Mouse (Mus musculus): ENCODE results near the gene Mpnd. TPM values are rescaled to one million over a fixed set of nuclear protein-coding genes. Genes with fewer than 3 reads are reported as not detected.

Gene Mpnd
- polyA plus RNA-seq, 1 experiment from 2014 or later, result 41.4 TPM

DNA sequence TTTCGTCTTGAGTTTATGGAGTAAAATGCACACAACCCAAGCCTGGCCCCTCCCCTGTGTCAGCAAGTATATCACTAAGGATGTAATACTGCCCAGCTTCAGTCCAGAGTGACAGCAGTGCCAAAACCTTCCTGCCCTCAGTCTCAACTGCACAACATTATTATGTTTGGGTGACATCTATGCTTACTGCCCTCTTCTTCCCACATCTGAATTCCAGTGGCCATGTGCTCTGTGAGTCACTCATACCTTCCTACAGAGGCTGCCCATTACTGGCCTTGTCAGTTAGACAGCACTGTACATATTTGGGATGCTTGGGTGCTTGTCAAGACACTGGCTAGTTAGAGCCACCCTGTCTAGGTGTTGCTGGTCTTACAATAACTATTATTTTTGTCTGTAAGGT lies 20.8 kb downstream of the Mpnd start:
- 83% methylated on average over 1 of the region's 1 CpGs for WGBS
- no peak for TF ChIP-seq CTCF (IDR thresholded peaks at IDR 0.05; ENCODE audit: low read depth)

GRCm38 (mm10) chr17:56026881-56027280 lies 21.4 kb downstream of the Mpnd start:
- Histone ChIP-seq H3K36me3 (ENCODE audit: control insufficient read depth, insufficient read depth) (peaks cover 10% of the 10 kb centered on the region; the same call in 1 of the 2 replicates), H3K9ac (ENCODE audit: low read depth, low read length) (no peak overlapping the region), H3K27ac (ENCODE audit: low read depth, low read length) (no peak overlapping the region), H3K4me2 (replicated peaks; ENCODE audit: low read depth) (no peak overlapping the region), H3K27me3 (replicated peaks; ENCODE audit: control insufficient read depth, insufficient read depth, low read length) (no peaks in the 10 kb centered on the region), H3K4me1 (replicated peaks; ENCODE audit: control insufficient read depth, insufficient read depth, low read length) (no peaks in the 10 kb centered on the region), H3K4me3 (ENCODE audit: low read depth, low read length) (no peak overlapping the region), H3K9me3 (ENCODE audit: control insufficient read depth) (no peaks in the 10 kb centered on the region)
- TF ChIP-seq CTCF (IDR thresholded peaks at IDR 0.05; ENCODE audit: low read depth), result no peak
- no peak for ATAC-seq
- 60% methylated on average over 1 of the region's 1 CpGs for WGBS

More for the DNA sequence above, 20.8 kb downstream of the Mpnd start:
- Histone ChIP-seq H3K9me3 (ENCODE audit: control insufficient read depth) (no peaks in the 10 kb centered on the region), H3K4me3 (ENCODE audit: low read depth, low read length) (no peak overlapping the region), H3K4me2 (replicated peaks; ENCODE audit: low read depth) (no peak overlapping the region), H3K27ac (ENCODE audit: low read depth, low read length) (no peak overlapping the region; the same call in 1 of the 2 replicates), H3K4me1 (replicated peaks; ENCODE audit: control insufficient read depth, insufficient read depth, low read length) (no peaks in the 10 kb centered on the region), H3K27me3 (replicated peaks; ENCODE audit: control insufficient read depth, insufficient read depth, low read length) (no peaks in the 10 kb centered on the region), H3K9ac (ENCODE audit: low read depth, low read length) (no peak overlapping the region), H3K36me3 (ENCODE audit: control insufficient read depth, insufficient read depth) (peaks cover 10% of the 10 kb centered on the region; the same call in 1 of the 2 replicates)
- no peak for ATAC-seq

- Histone ChIP-seq H3K36me3 (ENCODE audit: control insufficient read depth, insufficient read depth) (peaks cover 10% of the 10 kb centered on the region; the same call in 1 of the 2 replicates), H3K9ac (ENCODE audit: low read depth, low read length) (no peak overlapping the region), H3K4me2 (replicated peaks; ENCODE audit: low read depth) (no peak overlapping the region), H3K9me3 (ENCODE audit: control insufficient read depth) (no peaks in the 10 kb centered on the region), H3K4me3 (ENCODE audit: low read depth, low read length) (no peak overlapping the region), H3K27ac (ENCODE audit: low read depth, low read length) (no peak overlapping the region), H3K27me3 (replicated peaks; ENCODE audit: control insufficient read depth, insufficient read depth, low read length) (no peaks in the 10 kb centered on the region), H3K4me1 (replicated peaks; ENCODE audit: control insufficient read depth, insufficient read depth, low read length) (peaks cover 2% of the 10 kb centered on the region; the same call in 1 of the 2 replicates)
- ATAC-seq, result no peak
- WGBS, result 88% methylated on average over 5 of the region's 5 CpGs
- TF ChIP-seq CTCF (IDR thresholded peaks at IDR 0.05; ENCODE audit: low read depth), result no peak
These were observed 22.4 kb downstream of the Mpnd start for GRCm38 (mm10) chr17:56027801-56028441.

GRCm38 (mm10) chr17:56030238-56030870 lies 24.8 kb downstream of the Mpnd start:
- Histone ChIP-seq H3K4me3 (ENCODE audit: low read depth, low read length) (no peak overlapping the region), H3K9me3 (ENCODE audit: control insufficient read depth) (no peaks in the 10 kb centered on the region), H3K4me2 (replicated peaks; ENCODE audit: low read depth) (no peak overlapping the region), H3K4me1 (replicated peaks; ENCODE audit: control insufficient read depth, insufficient read depth, low read length) (peaks cover 5% of the 10 kb centered on the region), H3K36me3 (ENCODE audit: control insufficient read depth, insufficient read depth) (peaks cover 15% of the 10 kb centered on the region; the same call in 1 of the 2 replicates), H3K27me3 (replicated peaks; ENCODE audit: control insufficient read depth, insufficient read depth, low read length) (no peaks in the 10 kb centered on the region), H3K9ac (ENCODE audit: low read depth, low read length) (no peak overlapping the region), H3K27ac (ENCODE audit: low read depth, low read length) (peak overlapping the region; percentile 24; the same call in 1 of the 2 replicates)
- WGBS, result 93% methylated on average over 9 of the region's 9 CpGs
- no peak for TF ChIP-seq CTCF (IDR thresholded peaks at IDR 0.05; ENCODE audit: low read depth)
- no peak for ATAC-seq

GRCm38 (mm10) chr17:56030919-56031318 lies 25.4 kb downstream of the Mpnd start:
- Histone ChIP-seq H3K4me2 (replicated peaks; ENCODE audit: low read depth) (no peak overlapping the region), H3K9ac (ENCODE audit: low read depth, low read length) (no peak overlapping the region), H3K9me3 (ENCODE audit: control insufficient read depth) (no peaks in the 10 kb centered on the region), H3K4me3 (ENCODE audit: low read depth, low read length) (no peak overlapping the region), H3K27ac (ENCODE audit: low read depth, low read length) (peak overlapping the region; percentile 24; the same call in 1 of the 2 replicates), H3K36me3 (ENCODE audit: control insufficient read depth, insufficient read depth) (peaks cover 15% of the 10 kb centered on the region; the same call in 1 of the 2 replicates), H3K27me3 (replicated peaks; ENCODE audit: control insufficient read depth, insufficient read depth, low read length) (no peaks in the 10 kb centered on the region), H3K4me1 (replicated peaks; ENCODE audit: control insufficient read depth, insufficient read depth, low read length) (peaks cover 5% of the 10 kb centered on the region)
- peak; percentile 13; the same call in 1 of the 2 replicates for ATAC-seq
- WGBS, result 56% methylated on average over 5 of the region's 5 CpGs
- peak; percentile 63 for TF ChIP-seq CTCF (IDR thresholded peaks at IDR 0.05; ENCODE audit: low read depth)

GRCm38 (mm10) chr17:56031431-56031830 lies 25.9 kb downstream of the Mpnd start:
- TF ChIP-seq CTCF (IDR thresholded peaks at IDR 0.05; ENCODE audit: low read depth), result no peak
- H3K36me3 ChIP-seq (ENCODE audit: control insufficient read depth, insufficient read depth), result peaks cover 15% of the 10 kb centered on the region; the same call in 1 of the 2 replicates
- no peak overlapping the region for H3K9ac ChIP-seq (ENCODE audit: low read depth, low read length)
- peaks cover 5% of the 10 kb centered on the region for H3K4me1 ChIP-seq (replicated peaks; ENCODE audit: control insufficient read depth, insufficient read depth, low read length)
- ATAC-seq, result no peak
- H3K4me3 ChIP-seq (ENCODE audit: low read depth, low read length), result no peak overlapping the region
- no peak overlapping the region for H3K4me2 ChIP-seq (replicated peaks; ENCODE audit: low read depth)
- H3K27ac ChIP-seq (ENCODE audit: low read depth, low read length), result peak overlapping the region; percentile 87; the same call in 1 of the 2 replicates
- no peaks in the 10 kb centered on the region for H3K27me3 ChIP-seq (replicated peaks; ENCODE audit: control insufficient read depth, insufficient read depth, low read length)
- WGBS, result 74% methylated on average over 7 of the region's 7 CpGs
- H3K9me3 ChIP-seq (ENCODE audit: control insufficient read depth), result no peaks in the 10 kb centered on the region

All from intestine, postnatal 0 days (tissue).